Mouse (Mus musculus) CD8-positive naive resting alpha-beta T cell, adult 57 days (primary cell): Measurements from ENCODE around the gene Slitrk3. TPM values are rescaled to one million over a fixed set of nuclear protein-coding genes. Genes with fewer than 3 reads are reported as not detected.

ENCODE experiments used
- total RNA-seq: library from RNA; stranded (reverse); gene quantifications from one replicate; pipeline ENCODE4 v1.2.4, GENCODE M21; 2023

Gene Slitrk3
- not detected for total RNA-seq

DNA sequence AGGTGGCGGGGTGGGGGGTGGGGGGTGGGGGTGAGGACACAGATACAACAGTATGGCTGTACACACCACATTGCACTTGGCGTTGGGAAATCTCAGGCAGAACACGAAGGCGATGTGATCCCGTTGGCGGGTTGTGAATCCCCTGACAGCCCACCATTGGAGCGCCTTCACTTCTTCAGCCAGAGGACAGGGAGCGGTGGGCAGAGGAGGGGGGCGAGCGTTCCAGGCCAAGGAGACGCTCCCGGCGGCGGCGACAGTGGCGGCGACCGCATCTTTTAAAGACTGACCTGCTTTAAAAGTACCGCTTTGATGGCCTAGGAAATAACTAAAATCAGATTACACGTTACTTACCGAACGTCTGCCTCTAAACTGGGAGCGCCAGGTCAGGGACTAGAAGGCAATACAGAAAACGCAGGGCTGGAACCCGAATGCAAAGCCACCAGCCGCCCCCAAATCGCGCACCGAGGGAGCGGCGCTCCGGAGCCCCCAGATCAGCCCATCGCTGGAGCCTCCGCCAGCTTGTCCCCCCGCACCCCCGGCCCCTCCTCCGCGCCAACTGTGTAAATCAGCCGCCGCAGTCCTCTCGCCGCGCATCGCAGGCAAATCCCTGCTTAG, at the start of gene Slitrk3:
Gene Slitrk3, minus strand, starts transcription at position 607 of the 615 bp plus-strand sequence.

Other genes with a start within 250 kb of the Slitrk3 start
- gene Sis, start 89.9 kb downstream of the Slitrk3 start, total RNA-seq = not detected